Mouse (Mus musculus): ENCODE measurements around the gene Fgf23. TPM values are rescaled to one million over a fixed set of nuclear protein-coding genes. Genes with fewer than 3 reads are reported as not detected.

Fgf23 gene
- polyA plus RNA-seq, 1 experiment from 2014 or later = not detected

- Histone ChIP-seq H3K36me3 (ENCODE audit: control insufficient read depth, insufficient read depth, low read length) (peaks cover 26% of the 10 kb centered on the region), H3K4me3 (ENCODE audit: low read depth, low read length) (no peak overlapping the region), H3K4me2 (no peak overlapping the region), H3K9ac (ENCODE audit: low read depth, low read length) (no peak overlapping the region), H3K27me3 (ENCODE audit: control insufficient read depth, insufficient read depth, low read length) (no peaks in the 10 kb centered on the region), H3K27ac (ENCODE audit: low read depth, low read length) (no peak overlapping the region), H3K4me1 (ENCODE audit: control insufficient read depth, insufficient read depth, low read length) (no peaks in the 10 kb centered on the region), H3K9me3 (replicated peaks; ENCODE audit: control insufficient read depth, low read length) (no peaks in the 10 kb centered on the region)
- 92% methylated on average over 14 of the region's 14 CpGs for WGBS (ENCODE audit: insufficient replicate concordance)
- ATAC-seq (replicated peaks; ENCODE audit: insufficient number of reproducible peaks, low FRiP score, low TSS enrichment) = no peak
These were observed 57.0 kb downstream of the Fgf23 start for GRCm38 (mm10) chr6:127129659-127130058.

GRCm38 (mm10) chr6:127130377-127130776 lies 57.7 kb downstream of the Fgf23 start:
- H3K27me3 ChIP-seq (ENCODE audit: control insufficient read depth, insufficient read depth, low read length) = no peaks in the 10 kb centered on the region
- WGBS (ENCODE audit: insufficient replicate concordance) = 70% methylated on average over 13 of the region's 13 CpGs
- no peak overlapping the region for H3K9ac ChIP-seq (ENCODE audit: low read depth, low read length)
- no peak for ATAC-seq (replicated peaks; ENCODE audit: insufficient number of reproducible peaks, low FRiP score, low TSS enrichment)
- no peaks in the 10 kb centered on the region for H3K9me3 ChIP-seq (replicated peaks; ENCODE audit: control insufficient read depth, low read length)
- no peak overlapping the region for H3K4me3 ChIP-seq (ENCODE audit: low read depth, low read length)
- no peak overlapping the region for H3K4me2 ChIP-seq
- H3K27ac ChIP-seq (ENCODE audit: low read depth, low read length) = no peak overlapping the region
- H3K4me1 ChIP-seq (ENCODE audit: control insufficient read depth, insufficient read depth, low read length) = peaks cover 5% of the 10 kb centered on the region
- H3K36me3 ChIP-seq (ENCODE audit: control insufficient read depth, insufficient read depth, low read length) = peaks cover 29% of the 10 kb centered on the region

Other genes with a start within 250 kb of the Fgf23 start
- 299 and 352 TPM in 2 replicates for gene Ndufa9, start 223.8 kb upstream of the Fgf23 start, polyA plus RNA-seq (2014; fragmentation: Nextera tagmentation; extraction: Ambion mirVana)
- not detected in 2 replicates for gene Akap3, start 219.8 kb upstream of the Fgf23 start, polyA plus RNA-seq (2014; fragmentation: Nextera tagmentation; extraction: Ambion mirVana)
- gene Dyrk4, start 151.1 kb upstream of the Fgf23 start, polyA plus RNA-seq (2014; fragmentation: Nextera tagmentation; extraction: Ambion mirVana) = 0.11 TPM in 1 of 2 replicates, not detected in the other
- 39.4 and 50.2 TPM in 2 replicates for gene Rad51ap1, start 133.3 kb upstream of the Fgf23 start, polyA plus RNA-seq (2014; fragmentation: Nextera tagmentation; extraction: Ambion mirVana)
- 11.1 and 12.3 TPM in 2 replicates for gene D6Wsu163e, start 132.9 kb upstream of the Fgf23 start, polyA plus RNA-seq (2014; fragmentation: Nextera tagmentation; extraction: Ambion mirVana)
- 0.09 and 0.18 TPM in 2 replicates for gene Fgf6, start 57.3 kb upstream of the Fgf23 start, polyA plus RNA-seq (2014; fragmentation: Nextera tagmentation; extraction: Ambion mirVana)
- 5.5 and 6.9 TPM in 2 replicates for gene Tigar, start 36.7 kb downstream of the Fgf23 start, polyA plus RNA-seq (2014; fragmentation: Nextera tagmentation; extraction: Ambion mirVana)
- gene Ccnd2, start 79.3 kb downstream of the Fgf23 start, polyA plus RNA-seq (2014; fragmentation: Nextera tagmentation; extraction: Ambion mirVana) = 712 and 821 TPM in 2 replicates

Measured in heart, embryonic 11.5 days (tissue).